26 mouse cellular contexts compared by ENCODE assay signal in the genomic region with DNA sequence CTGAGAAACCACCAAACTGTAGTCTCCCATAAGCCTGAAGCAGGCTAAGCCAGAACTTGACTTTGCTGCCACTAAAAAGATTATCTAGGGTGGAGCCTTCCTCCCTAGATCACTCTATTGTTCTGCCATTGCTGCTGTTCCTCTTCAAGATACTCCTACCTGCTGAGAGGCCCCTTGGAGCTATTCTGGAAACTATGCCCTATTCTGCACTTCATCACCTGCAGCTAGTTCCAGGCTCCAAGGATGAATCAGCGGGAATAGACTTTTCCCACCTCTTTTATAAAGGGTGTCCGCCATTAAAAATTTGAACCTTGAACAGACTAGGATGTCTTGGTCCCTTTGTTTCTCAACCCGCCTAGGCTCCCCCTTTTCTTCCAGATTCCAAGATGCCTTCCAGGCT.
"Had no signal": no experiment of that assay in that cellular context is flagged by ENCODE, and none has a peak within 500 bp of the region (broad histone marks: within the 10 kb centered on the region; RNA-seq: fewer than 3 reads in every experiment).

No protein-coding gene starts in this region.

- H3K4me1 ChIP-seq: heart, embryonic 10.5 days; heart, embryonic 12.5 days; hindbrain, embryonic 10.5 days; hindbrain, embryonic 12.5 days; intestine, embryonic 15.5 days; limb, embryonic 13.5 days; limb, embryonic 15.5 days; liver, embryonic 12.5 days had no signal

- H3K4me3 ChIP-seq: gastrocnemius, adult 2 months; heart, embryonic 10.5 days; heart, embryonic 12.5 days; hindbrain, embryonic 10.5 days; hindbrain, embryonic 12.5 days; intestine, embryonic 15.5 days; limb, embryonic 13.5 days; limb, embryonic 15.5 days; liver, embryonic 12.5 days had no signal

- H3K36me3 ChIP-seq: heart, embryonic 10.5 days; heart, embryonic 12.5 days; hindbrain, embryonic 10.5 days; hindbrain, embryonic 12.5 days; intestine, embryonic 15.5 days; limb, embryonic 13.5 days; limb, embryonic 15.5 days; liver, embryonic 12.5 days had no signal

- H3K27ac ChIP-seq: gastrocnemius, adult 2 months; heart, embryonic 10.5 days; hindbrain, embryonic 10.5 days; hindbrain, embryonic 12.5 days; hindbrain, embryonic 14.5 days; intestine, embryonic 15.5 days; limb, embryonic 13.5 days; limb, embryonic 15.5 days; liver, embryonic 12.5 days; liver, embryonic 14.5 days had no signal

- H3K9ac ChIP-seq: heart, embryonic 12.5 days; hindbrain, embryonic 12.5 days; hindbrain, embryonic 14.5 days; intestine, embryonic 15.5 days; limb, embryonic 13.5 days; limb, embryonic 15.5 days; liver, embryonic 12.5 days; liver, embryonic 14.5 days had no signal

- DNase-seq: gastrocnemius, adult 2 months; gastrocnemius, postnatal 10 days; gastrocnemius, postnatal 25 days; heart, adult 18-20 months; heart, postnatal 10 days; heart, postnatal 4 days; kidney, adult 18-20 months; kidney, adult 8-10 months; kidney, postnatal 10 days; kidney, postnatal 36 days; layer of hippocampus, adult 9-11 months; layer of hippocampus, postnatal 36 days; left cerebral cortex, postnatal 4 days had no signal

- H3K9me3 ChIP-seq: heart, embryonic 10.5 days; heart, embryonic 12.5 days; hindbrain, embryonic 10.5 days; hindbrain, embryonic 12.5 days; intestine, embryonic 15.5 days; limb, embryonic 13.5 days; limb, embryonic 15.5 days; liver, embryonic 12.5 days had no signal

- ATAC-seq: hindbrain, embryonic 16.5 days; inflammation-experienced regulatory T-cells, adult 6 months; intestine, embryonic 15.5 days; intestine, postnatal 0 days; liver, embryonic 12.5 days had no signal
